Mouse (Mus musculus) brain, embryonic 14.5 days (tissue): ENCODE data around the gene Sec22c. TPM values are rescaled to one million over a fixed set of nuclear protein-coding genes. Genes with fewer than 3 reads are reported as not detected.

Source experiments
- DNase-seq: peaks from one replicate; pipeline ENCODE4 v3.0.0-alpha.2; 2011; ENCODE audit warnings: low read depth
- CTCF ChIP-seq: fragments of 200-500 bp; IDR thresholded peaks from 2 replicates; pipeline ENCODE4 v1.5.1; 2012; ENCODE audit warnings: inconsistent platforms, mild to moderate bottlenecking, moderate library complexity, borderline replicate concordance; ENCODE audit not compliant: insufficient read depth, insufficient read length; ENCODE audit errors: extremely low read depth
- POLR2A ChIP-seq: fragments of 200-500 bp; IDR thresholded peaks from 2 replicates; pipeline ENCODE4 v1.6.1; 2012; ENCODE audit warnings: mild to moderate bottlenecking, inconsistent platforms, borderline replicate concordance; ENCODE audit not compliant: poor library complexity, insufficient read depth, insufficient read length, severe bottlenecking; ENCODE audit errors: extremely low read depth
- polyA plus RNA-seq: library from polyadenylated mRNA; depleted of rRNA; stranded (reverse); fragments of >200 nt; gene quantifications from 2 replicates; pipeline ENCODE4 v1.2.3, GENCODE M21; 2012

Gene Sec22c
- polyA plus RNA-seq, 1 experiment: 25.2 TPM

GRCm38 (mm10) chr9:121664104-121664503 lies 41.2 kb downstream of the Sec22c start:
- TF ChIP-seq POLR2A (no peak), CTCF (no peak)
- DNase-seq: no peak

- TF ChIP-seq CTCF (no peak), POLR2A (no peak)
- DNase-seq: no peak
Measured at GRCm38 (mm10) chr9:121663467-121663866, 41.8 kb downstream of the Sec22c start.

GRCm38 (mm10) chr9:121659791-121660190 lies 45.5 kb downstream of the Sec22c start:
- TF ChIP-seq CTCF: no peak
- no peak for TF ChIP-seq POLR2A
- no peak for DNase-seq

- TF ChIP-seq POLR2A: no peak
- no peak for TF ChIP-seq CTCF
- DNase-seq: no peak
Measured at GRCm38 (mm10) chr9:121658248-121658647, 47.0 kb downstream of the Sec22c start.

GRCm38 (mm10) chr9:121657143-121657542 lies 48.1 kb downstream of the Sec22c start:
- DNase-seq: no peak
- TF ChIP-seq CTCF: no peak
- no peak for TF ChIP-seq POLR2A

- no peak for TF ChIP-seq CTCF
- TF ChIP-seq POLR2A: no peak
- DNase-seq: no peak
Measured at GRCm38 (mm10) chr9:121656322-121656721, 49.0 kb downstream of the Sec22c start.

GRCm38 (mm10) chr9:121653668-121654067 lies 51.6 kb downstream of the Sec22c start:
- no peak for TF ChIP-seq POLR2A
- no peak for TF ChIP-seq CTCF
- DNase-seq: no peak

- DNase-seq: no peak
- TF ChIP-seq CTCF: no peak
- no peak for TF ChIP-seq POLR2A
Measured at GRCm38 (mm10) chr9:121647026-121647425, 58.3 kb downstream of the Sec22c start.

GRCm38 (mm10) chr9:121644855-121645254 lies 60.4 kb downstream of the Sec22c start:
- no peak for DNase-seq
- no peak for TF ChIP-seq CTCF

GRCm38 (mm10) chr9:121642401-121643181 lies 62.7 kb downstream of the Sec22c start, which contains the start of gene Vipr1:
Gene Vipr1, plus strand, starts transcription at chr9:121642716.
- TF ChIP-seq POLR2A: no peak
- TF ChIP-seq CTCF: 0 out of 2 replicates have a peak, but pooled peaks have one; percentile 16
- peak; percentile 84 for DNase-seq

GRCm38 (mm10) chr9:121642001-121642400 lies 63.3 kb downstream of the Sec22c start, which contains the start of gene Lyzl4:
Gene Lyzl4, minus strand, starts transcription at chr9:121642096.
- peak; percentile 78 for DNase-seq
- no peak for TF ChIP-seq POLR2A
- TF ChIP-seq CTCF: peak; percentile 45; the same call in 1 of the 2 replicates
